Mouse (Mus musculus): ENCODE measurements at regions not wholly inside any gene's neighbourhood (a gene's known extent, or its start where the extent isn't known, plus 50 kb on each side); places are given as distances from the start of the nearest gene placed in this dataset.

DNA sequence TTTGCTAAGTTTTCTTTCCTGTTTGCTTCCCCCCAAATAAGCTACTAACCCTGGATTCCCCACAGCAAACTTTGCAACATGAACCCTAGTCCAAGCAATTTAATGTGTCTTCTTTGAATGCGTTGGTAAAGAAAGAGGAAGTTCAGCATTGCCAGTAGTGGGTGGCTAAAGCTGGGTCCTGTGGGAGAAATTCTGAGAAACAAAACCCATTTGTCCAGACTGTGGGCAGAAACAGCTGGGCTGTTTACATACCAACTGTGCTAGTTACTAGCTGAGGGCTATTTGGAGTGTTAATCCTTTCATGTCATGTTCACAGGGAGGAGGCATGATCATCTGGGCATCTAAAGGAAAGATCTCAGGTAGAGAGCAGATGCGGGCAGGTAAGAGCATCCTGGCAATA is 51.8 kb upstream of the 1190002N15Rik start:
- Histone ChIP-seq H3K9me3 (no peaks in the 10 kb centered on the region), H3K4me3 (replicated peaks) (no peak overlapping the region), H3K4me2 (replicated peaks) (no peak overlapping the region), H3K27ac (no peak overlapping the region), H3K4me1 (replicated peaks) (no peaks in the 10 kb centered on the region), H3K36me3 (no peaks in the 10 kb centered on the region), H3K9ac (no peak overlapping the region), H3K27me3 (replicated peaks) (no peaks in the 10 kb centered on the region)
- no peak for ATAC-seq
- 87% methylated on average over 2 of the region's 2 CpGs for WGBS

DNA sequence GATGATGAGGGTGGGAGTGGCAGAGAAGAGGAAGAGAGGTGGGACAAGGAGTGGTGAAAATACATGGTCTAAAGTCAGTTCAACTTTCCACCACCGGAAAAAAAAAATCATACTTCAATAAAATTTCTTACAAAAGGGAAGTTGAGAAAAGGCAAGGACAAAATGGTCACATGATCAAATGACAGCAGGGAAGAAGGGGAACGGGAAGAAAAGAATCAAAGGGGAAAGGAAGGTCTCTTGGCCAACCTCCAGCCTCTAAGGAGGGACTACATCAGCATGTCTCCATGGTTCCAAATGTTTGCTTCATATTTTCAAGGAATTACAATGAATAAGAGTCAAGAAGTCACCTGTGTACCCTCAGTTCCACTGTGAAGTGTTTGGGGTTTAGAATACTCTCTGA is 64.7 kb upstream of the Slc9a9 start:
- no peak for ATAC-seq
- H3K27me3 ChIP-seq (replicated peaks) = no peaks in the 10 kb centered on the region
- no peak overlapping the region for H3K27ac ChIP-seq
- H3K36me3 ChIP-seq = no peaks in the 10 kb centered on the region
- no peak overlapping the region for H3K4me3 ChIP-seq (replicated peaks)
- no peaks in the 10 kb centered on the region for H3K9me3 ChIP-seq
- no peaks in the 10 kb centered on the region for H3K4me1 ChIP-seq (replicated peaks)
- no peak overlapping the region for H3K9ac ChIP-seq
- 84% methylated on average over 2 of the region's 2 CpGs for WGBS
- no peak overlapping the region for H3K4me2 ChIP-seq (replicated peaks)

DNA sequence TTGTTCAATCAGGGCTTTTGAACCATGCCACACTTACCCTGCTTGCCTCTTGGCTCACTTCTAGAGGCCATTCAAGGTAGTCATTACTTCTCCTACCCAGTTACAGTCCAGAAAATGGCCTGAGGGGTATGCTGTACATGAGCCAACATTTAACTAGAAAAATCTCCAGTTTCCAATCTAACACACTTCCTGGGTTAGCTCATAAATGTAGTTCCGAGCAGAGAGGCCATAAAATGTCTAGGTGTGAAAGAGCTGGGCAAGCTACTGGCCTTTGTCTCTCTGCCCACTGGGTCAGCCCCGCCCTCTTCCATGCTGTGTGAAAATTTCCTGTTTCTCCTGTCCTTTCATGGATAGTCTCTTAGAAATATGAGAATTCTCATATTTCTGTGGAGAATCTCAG is 63.3 kb upstream of the Slc9a9 start:
- Histone ChIP-seq H3K4me2 (replicated peaks) (no peak overlapping the region), H3K4me1 (replicated peaks) (no peaks in the 10 kb centered on the region), H3K27me3 (replicated peaks) (no peaks in the 10 kb centered on the region), H3K9ac (no peak overlapping the region), H3K9me3 (no peaks in the 10 kb centered on the region), H3K27ac (no peak overlapping the region), H3K4me3 (replicated peaks) (no peak overlapping the region), H3K36me3 (no peaks in the 10 kb centered on the region)
- ATAC-seq = peak; percentile 94
- WGBS = 59% methylated on average over 2 of the region's 2 CpGs

DNA sequence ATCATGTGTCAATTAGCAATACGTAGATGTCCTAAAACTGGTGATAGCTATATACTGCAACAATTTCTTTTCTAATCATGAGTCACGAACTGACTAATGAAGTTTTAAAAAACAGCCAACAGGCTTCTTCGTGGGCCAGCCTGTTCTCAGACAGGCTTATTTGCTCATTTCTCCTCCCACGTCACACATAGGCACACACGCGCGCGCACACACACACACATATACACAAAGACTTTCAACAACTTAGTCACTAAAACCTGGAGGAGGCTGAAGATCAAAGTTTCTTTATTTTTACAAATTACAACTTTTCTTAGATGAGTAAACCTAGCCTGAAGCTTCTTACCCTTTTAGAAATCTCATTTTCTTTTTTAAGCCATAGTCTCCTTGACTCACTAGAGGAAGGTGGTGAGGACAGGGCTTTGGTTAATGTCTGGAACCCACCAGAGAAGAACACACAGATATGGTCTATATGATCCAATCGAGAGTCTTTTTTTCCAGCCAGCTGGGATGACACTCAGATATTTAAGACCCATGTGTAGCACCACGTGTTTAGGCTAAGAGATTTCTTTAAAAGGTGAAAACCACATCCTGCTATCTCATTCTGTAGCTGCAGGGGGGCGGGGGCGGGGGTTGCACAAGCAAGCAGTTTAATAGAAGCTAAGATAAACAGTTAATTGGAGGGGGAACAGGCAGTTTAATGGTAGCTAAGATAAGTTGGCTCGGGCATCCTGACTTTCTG is 62.5 kb upstream of the Slc9a9 start:
- no peaks in the 10 kb centered on the region for H3K4me1 ChIP-seq (replicated peaks)
- H3K9ac ChIP-seq = no peak overlapping the region
- 69% methylated on average over 13 of the region's 13 CpGs for WGBS
- no peak overlapping the region for H3K4me3 ChIP-seq (replicated peaks)
- no peaks in the 10 kb centered on the region for H3K36me3 ChIP-seq
- no peaks in the 10 kb centered on the region for H3K27me3 ChIP-seq (replicated peaks)
- ATAC-seq = peak; percentile 21; the same call in 1 of the 2 replicates
- no peaks in the 10 kb centered on the region for H3K9me3 ChIP-seq
- no peak overlapping the region for H3K4me2 ChIP-seq (replicated peaks)
- no peak overlapping the region for H3K27ac ChIP-seq

DNA sequence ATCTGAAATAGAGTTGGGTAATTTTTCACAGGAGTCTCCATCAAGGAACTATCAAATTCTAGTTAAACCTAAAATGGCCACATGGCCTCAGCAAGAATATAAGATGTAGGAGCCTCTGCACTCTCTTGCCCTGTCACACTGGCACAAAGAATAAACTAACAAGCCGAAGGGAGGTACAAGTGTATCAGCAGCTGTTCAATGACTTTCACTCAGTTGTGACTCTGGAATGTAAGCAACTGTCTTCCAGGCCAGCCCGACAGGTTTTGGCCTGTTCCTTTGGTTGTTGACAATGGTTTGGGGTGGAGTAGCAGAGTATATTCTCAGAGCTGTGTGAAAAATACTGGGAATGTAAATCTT is 62.0 kb upstream of the Slc9a9 start:
- WGBS = 21% methylated on average over 2 of the region's 2 CpGs
- Histone ChIP-seq H3K36me3 (no peaks in the 10 kb centered on the region), H3K9ac (no peak overlapping the region), H3K9me3 (no peaks in the 10 kb centered on the region), H3K27ac (no peak overlapping the region), H3K4me1 (replicated peaks) (no peaks in the 10 kb centered on the region), H3K4me2 (replicated peaks) (no peak overlapping the region), H3K4me3 (replicated peaks) (no peak overlapping the region), H3K27me3 (replicated peaks) (no peaks in the 10 kb centered on the region)
- ATAC-seq = 0 out of 2 replicates have a peak, but pooled peaks have one; percentile 32

DNA sequence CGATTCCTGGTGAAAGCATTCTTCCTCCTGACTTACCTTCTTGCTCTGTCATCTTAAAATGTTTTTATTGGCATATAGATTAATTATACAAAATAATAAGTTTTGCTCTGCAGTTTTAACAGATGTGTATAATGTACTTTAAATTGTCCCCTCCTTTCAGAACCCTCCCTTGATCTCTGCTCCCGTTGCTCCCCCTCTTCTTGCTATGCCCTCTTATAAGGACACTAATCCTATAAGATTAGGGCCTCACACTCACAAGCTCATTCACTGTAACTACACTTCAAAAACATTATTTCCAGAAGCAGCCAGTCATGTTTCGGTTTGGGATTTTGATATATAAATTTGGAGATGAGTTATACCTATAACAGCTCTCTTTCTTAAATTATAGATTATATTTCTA is 59.6 kb upstream of the Slc9a9 start:
- ATAC-seq = no peak

DNA sequence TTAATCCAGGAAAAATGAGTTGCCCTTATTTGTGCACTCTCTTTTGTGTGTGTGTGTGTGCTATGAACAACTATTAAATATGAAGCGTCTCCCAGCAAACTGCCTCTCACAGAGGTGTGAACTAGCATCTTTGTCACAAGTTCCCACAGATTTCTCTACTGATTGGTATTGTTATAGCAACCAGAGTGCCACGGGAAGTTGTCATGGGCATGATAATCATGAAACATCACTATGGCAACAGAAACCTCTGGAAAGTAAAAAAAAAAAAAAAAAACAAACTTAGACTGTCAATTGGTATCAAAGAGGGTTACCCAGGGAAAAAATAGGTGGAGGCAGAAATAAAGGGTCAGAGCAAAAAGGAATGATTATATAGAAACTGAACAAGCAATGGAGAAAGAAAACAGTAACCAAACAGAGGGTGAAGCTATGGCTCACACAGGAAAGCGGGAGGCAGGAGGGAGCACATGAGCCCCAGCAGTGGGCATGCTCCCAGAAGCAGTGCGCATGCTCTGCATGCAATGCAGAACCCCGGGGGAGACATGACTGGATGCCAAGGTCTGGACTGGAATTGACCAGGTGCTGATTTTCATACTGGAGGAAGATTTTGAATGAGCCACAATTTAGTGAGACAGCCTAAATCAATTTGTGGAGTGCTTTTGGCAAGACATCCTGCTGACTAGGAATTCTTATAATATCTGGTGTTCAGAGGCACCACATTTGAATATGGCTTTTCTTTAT is 58.9 kb upstream of the Slc9a9 start:
- Histone ChIP-seq H3K4me3 (replicated peaks) (no peak overlapping the region), H3K4me2 (replicated peaks) (no peak overlapping the region), H3K27ac (no peak overlapping the region), H3K9me3 (no peaks in the 10 kb centered on the region), H3K4me1 (replicated peaks) (no peaks in the 10 kb centered on the region), H3K36me3 (no peaks in the 10 kb centered on the region), H3K27me3 (replicated peaks) (no peaks in the 10 kb centered on the region), H3K9ac (no peak overlapping the region)
- 77% methylated on average over 5 of the region's 5 CpGs for WGBS
- no peak for ATAC-seq

More for the DNA sequence above, 59.6 kb upstream of the Slc9a9 start:
- Histone ChIP-seq H3K4me1 (replicated peaks) (no peaks in the 10 kb centered on the region), H3K27me3 (replicated peaks) (no peaks in the 10 kb centered on the region), H3K4me2 (replicated peaks) (no peak overlapping the region), H3K4me3 (replicated peaks) (no peak overlapping the region), H3K36me3 (no peaks in the 10 kb centered on the region), H3K9me3 (no peaks in the 10 kb centered on the region), H3K9ac (no peak overlapping the region), H3K27ac (no peak overlapping the region)
- WGBS = 79% methylated on average over 3 of the region's 3 CpGs

DNA sequence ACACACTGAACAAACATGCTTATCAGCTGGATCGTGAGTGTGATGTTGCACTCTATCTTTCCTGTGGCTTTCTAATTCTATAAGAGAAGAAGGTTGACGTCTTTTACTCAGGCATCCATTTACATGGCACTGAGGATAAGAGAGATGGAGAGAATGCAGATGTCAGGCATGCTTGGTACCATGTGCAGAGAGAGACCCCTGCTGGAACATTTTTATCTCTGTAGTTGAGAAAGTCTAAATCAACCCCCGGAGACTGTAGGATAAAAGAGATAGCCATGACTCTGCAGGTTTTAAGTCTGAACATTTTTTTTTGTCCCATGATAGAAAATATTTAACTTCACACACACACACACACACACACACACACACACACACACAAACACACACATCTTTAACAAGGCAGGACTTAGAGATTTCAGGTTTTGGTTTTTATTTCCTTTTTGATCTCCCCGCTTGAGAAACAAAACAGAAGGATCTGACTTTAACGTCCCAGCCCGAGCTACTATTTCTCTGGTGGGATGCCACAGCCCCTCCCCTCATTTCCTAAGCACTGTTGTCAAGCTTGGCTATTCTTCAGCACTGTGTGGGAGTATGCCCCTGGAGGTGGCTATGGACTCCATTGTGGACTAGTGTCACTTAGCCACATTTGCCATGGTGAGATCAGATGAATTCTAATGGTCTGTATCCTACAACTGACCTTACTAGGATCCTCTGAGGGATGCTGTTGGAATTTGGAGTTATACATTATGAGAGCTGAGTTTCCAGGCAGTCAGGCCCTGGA is 55.6 kb upstream of the Slc9a9 start:
- Histone ChIP-seq H3K4me1 (replicated peaks) (no peaks in the 10 kb centered on the region), H3K36me3 (no peaks in the 10 kb centered on the region), H3K9ac (no peak overlapping the region), H3K9me3 (no peaks in the 10 kb centered on the region), H3K4me3 (replicated peaks) (no peak overlapping the region), H3K27ac (no peak overlapping the region), H3K27me3 (replicated peaks) (no peaks in the 10 kb centered on the region), H3K4me2 (replicated peaks) (no peak overlapping the region)
- WGBS = 47% methylated on average over 6 of the region's 6 CpGs
- ATAC-seq = peak; percentile 61; the same call in 1 of the 2 replicates

DNA sequence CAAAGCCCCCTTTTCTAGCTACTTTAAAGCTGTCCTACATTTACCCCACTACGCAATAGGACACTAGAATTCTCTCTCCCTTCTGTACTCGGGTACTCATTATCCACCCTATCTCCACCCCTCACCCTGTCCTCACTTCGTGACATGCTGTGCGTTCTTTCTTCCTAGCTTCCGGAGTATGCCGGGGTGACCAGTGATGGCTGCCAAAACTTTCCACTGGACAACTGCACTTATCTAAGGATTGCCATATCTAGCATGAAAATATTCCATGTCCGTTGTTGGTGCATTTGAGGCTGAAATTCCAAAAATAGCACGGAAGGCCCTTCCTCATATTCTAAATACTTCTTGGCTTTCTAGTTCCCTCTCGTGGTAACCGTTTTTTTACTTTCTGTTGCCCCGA is 54.5 kb upstream of the Slc9a9 start:
- WGBS = 82% methylated on average over 11 of the region's 11 CpGs
- Histone ChIP-seq H3K9me3 (no peaks in the 10 kb centered on the region), H3K27ac (no peak overlapping the region), H3K4me3 (replicated peaks) (no peak overlapping the region), H3K4me2 (replicated peaks) (no peak overlapping the region), H3K4me1 (replicated peaks) (no peaks in the 10 kb centered on the region), H3K9ac (no peak overlapping the region), H3K27me3 (replicated peaks) (no peaks in the 10 kb centered on the region), H3K36me3 (no peaks in the 10 kb centered on the region)
- ATAC-seq = no peak

DNA sequence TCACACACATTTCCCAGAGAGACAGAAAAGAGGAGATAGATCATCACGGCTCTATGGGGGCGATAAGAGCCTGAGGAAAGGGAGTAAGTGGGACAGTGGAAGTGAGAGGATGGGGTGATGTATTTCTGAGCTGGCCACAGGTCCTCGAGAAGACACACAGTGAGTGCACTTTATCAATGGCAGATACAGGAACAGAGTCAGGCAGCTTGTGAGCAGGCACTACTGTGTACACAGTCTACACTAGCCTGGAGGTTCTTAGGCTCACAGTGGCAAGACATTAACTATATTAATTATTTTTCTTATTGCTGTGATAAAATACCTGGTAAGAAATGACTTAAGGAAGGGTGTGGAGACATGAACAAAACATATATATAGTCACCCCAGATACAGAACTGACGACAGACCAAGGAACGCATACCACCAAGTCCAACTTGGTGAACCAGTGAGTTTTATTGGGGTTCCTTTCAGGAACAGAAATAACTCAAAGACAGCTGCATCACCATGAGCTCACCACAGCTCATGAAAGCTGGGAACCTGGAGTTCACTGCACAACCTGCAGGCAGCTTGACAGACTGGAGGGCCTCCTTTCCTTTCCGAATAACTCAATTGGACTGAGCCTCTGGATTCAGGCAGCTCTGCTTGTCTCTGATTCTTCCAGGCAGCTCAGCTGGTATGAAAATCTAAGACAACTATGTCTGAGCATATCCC is 51.5 kb upstream of the Slc9a9 start:
- no peaks in the 10 kb centered on the region for H3K4me1 ChIP-seq (replicated peaks)
- H3K4me2 ChIP-seq (replicated peaks) = no peak overlapping the region
- ATAC-seq = 0 out of 2 replicates have a peak, but pooled peaks have one; percentile 63
- H3K36me3 ChIP-seq = no peaks in the 10 kb centered on the region
- no peaks in the 10 kb centered on the region for H3K9me3 ChIP-seq
- 64% methylated on average over 6 of the region's 6 CpGs for WGBS
- no peak overlapping the region for H3K27ac ChIP-seq
- no peak overlapping the region for H3K4me3 ChIP-seq (replicated peaks)
- H3K27me3 ChIP-seq (replicated peaks) = no peaks in the 10 kb centered on the region
- no peak overlapping the region for H3K9ac ChIP-seq
